Mouse (Mus musculus) bone marrow, adult 2 months (tissue): ENCODE measurements around the gene Phlpp2.

Source experiments
- CTCF ChIP-seq: fragments of 200-500 bp; IDR thresholded peaks from 2 replicates; pipeline ENCODE4 v1.5.1; 2011; ENCODE audit warnings: low read length, control low read depth; ENCODE audit not compliant: control insufficient read depth, insufficient read depth
- POLR2A ChIP-seq: fragments of 200-500 bp; IDR thresholded peaks from 2 replicates; pipeline ENCODE4 v1.6.1; 2011; ENCODE audit warnings: low read depth, mild to moderate bottlenecking, control low read depth, low read length, borderline replicate concordance; ENCODE audit not compliant: control insufficient read depth

DNA sequence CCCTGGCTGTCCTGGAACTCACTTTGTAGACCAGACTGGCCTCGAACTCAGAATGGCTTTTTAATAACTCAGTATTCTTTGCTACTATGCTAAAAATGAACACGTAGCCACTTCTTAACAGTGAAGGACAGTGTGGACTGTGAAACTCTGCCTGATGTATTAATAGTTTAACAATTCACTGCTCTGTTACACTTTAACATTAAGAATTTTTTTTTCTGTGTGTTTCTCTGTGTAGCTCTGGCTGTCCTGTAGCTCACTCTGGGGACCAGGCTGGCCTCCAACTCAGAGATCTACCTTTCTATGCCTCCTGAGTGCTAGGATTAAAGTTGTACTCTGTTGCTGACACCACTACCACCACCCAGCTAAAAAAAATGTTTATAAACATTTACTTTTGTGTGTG is 44.8 kb upstream of the Phlpp2 start:
- TF ChIP-seq CTCF (no peak), POLR2A (no peak)
